Mouse (Mus musculus) kidney, adult 2 months (tissue): ENCODE results near the gene Prpf40a.

ENCODE experiments used
- CTCF ChIP-seq: fragments of 200-500 bp; conservative IDR thresholded peaks from 2 replicates; pipeline ENCODE4 v1.5.1; 2011; ENCODE audit warnings: low read depth, mild to moderate bottlenecking, control low read depth, low read length, moderate library complexity, mixed read lengths; ENCODE audit not compliant: insufficient read depth, insufficient read length
- POLR2A ChIP-seq: fragments of 200-500 bp; IDR thresholded peaks from one replicate; pipeline ENCODE4 v1.6.1; 2011; ENCODE audit warnings: low read depth, low read length, control low read depth

- TF ChIP-seq CTCF, result no peak
- no peak for TF ChIP-seq POLR2A
Observed at GRCm38 (mm10) chr2:53131567-53131966, 59.5 kb downstream of the Prpf40a start.
